Mouse (Mus musculus) kidney, adult 2 months (tissue): ENCODE results near the gene Glo1. TPM values are rescaled to one million over a fixed set of nuclear protein-coding genes. Genes with fewer than 3 reads are reported as not detected.
"Not testable (repeated sequence)": the region's sequence is repeated elsewhere in the genome, so short reads cannot be mapped to it uniquely, and the experiment has no call there.

Source experiments
- DNase-seq: peaks from one replicate; pipeline ENCODE4 v3.0.0; 2021
- H3K27ac ChIP-seq: fragments of 200-500 bp; 2 replicates; pipeline ENCODE4 v1.5.1; 2012; ENCODE audit warnings: low read depth, low read length, control low read depth, inconsistent platforms; ENCODE audit not compliant: insufficient read depth
- H3K27me3 ChIP-seq: fragments of 200-500 bp; replicated peaks from 2 replicates; pipeline ENCODE4 v1.6.1; 2012; ENCODE audit warnings: mild to moderate bottlenecking, moderate library complexity, low read length, inconsistent platforms; ENCODE audit not compliant: control insufficient read depth, insufficient read depth
- H3K36me3 ChIP-seq: fragments of 200-500 bp; 2 replicates; pipeline ENCODE4 v1.6.1; 2012; ENCODE audit warnings: mild to moderate bottlenecking, moderate library complexity, low read length, inconsistent platforms; ENCODE audit not compliant: control insufficient read depth, insufficient read depth
- H3K4me1 ChIP-seq: fragments of 200-500 bp; 2 replicates; pipeline ENCODE4 v1.6.1; 2011; ENCODE audit warnings: low read length; ENCODE audit not compliant: control insufficient read depth, insufficient read depth
- H3K4me3 ChIP-seq: fragments of 200-500 bp; 2 replicates; pipeline ENCODE4 v1.5.1; 2011; ENCODE audit warnings: mild to moderate bottlenecking, low read depth, low read length, control low read depth; ENCODE audit not compliant: insufficient read depth
- CTCF ChIP-seq: fragments of 200-500 bp; conservative IDR thresholded peaks from 2 replicates; pipeline ENCODE4 v1.5.1; 2011; ENCODE audit warnings: low read depth, mild to moderate bottlenecking, control low read depth, low read length, moderate library complexity, mixed read lengths; ENCODE audit not compliant: insufficient read depth, insufficient read length
- POLR2A ChIP-seq: fragments of 200-500 bp; IDR thresholded peaks from one replicate; pipeline ENCODE4 v1.6.1; 2011; ENCODE audit warnings: low read depth, low read length, control low read depth
- WGBS: fragments of 180-500 bp; shearing (Covaris S2); methylation state at CpG from one replicate; pipeline ENCODE4 v1.1.7; 2018; 5-methylcytosine and 5-hydroxymethylcytosine counted together
- polyA plus RNA-seq: library from polyadenylated mRNA; depleted of rRNA; stranded (reverse); fragments of >200 nt; gene quantifications from 2 replicates; pipeline ENCODE4 v1.2.3, GENCODE M21; 2012

Glo1 gene
- polyA plus RNA-seq, 1 experiment, result 89.0 TPM

GRCm38 (mm10) chr17:30635367-30635766 is 8.7 kb upstream of the Glo1 start:
- no peak overlapping the region for H3K4me3 ChIP-seq

DNA sequence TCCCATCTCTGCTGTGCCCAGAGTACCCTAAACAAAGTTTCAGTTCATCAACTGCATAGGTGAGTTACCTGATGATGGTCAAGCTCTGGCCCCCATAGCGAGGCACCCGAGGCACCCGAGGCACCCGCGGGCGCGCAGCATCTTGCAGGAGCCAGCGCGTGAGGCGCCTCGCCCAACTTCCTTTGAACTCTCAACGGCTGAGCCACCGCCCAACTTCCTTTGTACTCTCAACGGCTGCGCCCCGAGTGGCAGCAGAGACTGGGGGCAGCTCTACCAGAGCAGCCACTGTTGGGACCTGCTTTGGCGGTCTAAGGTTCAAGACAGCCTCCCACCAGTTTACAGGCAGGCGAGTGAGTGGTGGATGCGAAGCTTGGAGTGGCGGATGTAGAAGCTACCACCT is 2.5 kb downstream of the Glo1 start, which contains the start of gene Dnah8:
TSS of gene Dnah8 (plus strand) at position 223 of the 400 bp plus-strand sequence.
- DNase-seq, H3K4me3 ChIP-seq, H3K27ac ChIP-seq, H3K4me1 ChIP-seq, H3K27me3 ChIP-seq, H3K36me3 ChIP-seq: not testable (repeated sequence)
- WGBS, result no CpG with 5 or more reads among the region's 20 CpGs

More at GRCm38 (mm10) chr17:30635367-30635766, 8.7 kb upstream of the Glo1 start:
- H3K4me1 ChIP-seq, result no peaks in the 10 kb centered on the region
- H3K36me3 ChIP-seq, result no peaks in the 10 kb centered on the region
- H3K27me3 ChIP-seq, result no peaks in the 10 kb centered on the region
- no peak overlapping the region for H3K27ac ChIP-seq
- no peak for TF ChIP-seq CTCF
- no peak for TF ChIP-seq POLR2A
- 37% methylated on average over 16 of the region's 17 CpGs for WGBS
- DNase-seq, result no peak

DNA sequence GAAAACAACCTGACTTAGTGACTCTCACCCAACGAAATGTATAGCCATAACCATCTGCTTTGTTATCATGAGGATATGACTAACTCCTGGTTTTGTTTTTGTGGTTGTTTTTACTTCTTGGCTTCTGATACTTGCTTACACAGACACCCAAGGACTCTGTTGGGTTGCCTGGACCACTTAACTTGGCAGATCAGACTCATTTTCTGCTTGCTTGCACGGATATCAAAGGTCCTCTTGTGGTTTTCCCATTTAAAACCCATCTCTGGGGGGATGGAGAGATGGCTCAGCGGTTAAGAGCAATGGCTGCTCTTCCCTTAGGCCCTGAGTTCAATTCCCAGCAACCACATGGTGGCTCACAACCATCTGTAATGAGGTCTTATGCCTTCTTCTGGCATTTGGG is 3.5 kb downstream of the Glo1 start:
- WGBS, result 90% methylated on average over 3 of the region's 3 CpGs
- Histone ChIP-seq H3K27ac (no peak overlapping the region), H3K27me3 (no peaks in the 10 kb centered on the region), H3K4me3 (no peak overlapping the region), H3K36me3 (no peaks in the 10 kb centered on the region), H3K4me1 (peaks cover 8% of the 10 kb centered on the region; the same call in 1 of the 2 replicates)
- TF ChIP-seq POLR2A, result no peak
- TF ChIP-seq CTCF, result no peak
- DNase-seq, result no peak

GRCm38 (mm10) chr17:30621450-30621849 is 5.2 kb downstream of the Glo1 start:
- TF ChIP-seq CTCF (0 out of 2 replicates have a peak, but pooled peaks have one; percentile 10), POLR2A (no peak)
- Histone ChIP-seq H3K4me1 (peaks cover 8% of the 10 kb centered on the region; the same call in 1 of the 2 replicates), H3K4me3 (no peak overlapping the region), H3K27ac (no peak overlapping the region), H3K36me3 (no peaks in the 10 kb centered on the region), H3K27me3 (no peaks in the 10 kb centered on the region)
- DNase-seq, result no peak
- WGBS, result 76% methylated on average over 4 of the region's 4 CpGs

GRCm38 (mm10) chr17:30620548-30620947 is 6.1 kb downstream of the Glo1 start:
- 54% methylated on average over 2 of the region's 2 CpGs for WGBS
- no peak for TF ChIP-seq CTCF
- no peak for TF ChIP-seq POLR2A

GRCm38 (mm10) chr17:30619153-30619552 is 7.5 kb downstream of the Glo1 start:
- whole genome bisulfite sequencing, result 18% methylated on average over 2 of the region's 2 CpGs
- no peaks in the 10 kb centered on the region for H3K36me3 ChIP-seq
- H3K27ac ChIP-seq, result peak overlapping the region; percentile 5
- peak; percentile 36 for DNase-seq
- no peak overlapping the region for H3K4me3 ChIP-seq
- H3K27me3 ChIP-seq, result no peaks in the 10 kb centered on the region
- peaks cover 8% of the 10 kb centered on the region; the same call in 1 of the 2 replicates for H3K4me1 ChIP-seq
- TF ChIP-seq CTCF, result no peak
- no peak for TF ChIP-seq POLR2A

More at GRCm38 (mm10) chr17:30620548-30620947, 6.1 kb downstream of the Glo1 start:
- DNase-seq, result no peak
- Histone ChIP-seq H3K4me3 (no peak overlapping the region), H3K27me3 (no peaks in the 10 kb centered on the region), H3K36me3 (no peaks in the 10 kb centered on the region), H3K4me1 (peaks cover 8% of the 10 kb centered on the region; the same call in 1 of the 2 replicates), H3K27ac (no peak overlapping the region)

- Histone ChIP-seq H3K27me3 (no peaks in the 10 kb centered on the region), H3K36me3 (no peaks in the 10 kb centered on the region), H3K4me3 (no peak overlapping the region), H3K27ac (0 out of 2 replicates have a peak overlapping the region, but pooled peaks have one; percentile 5), H3K4me1 (peaks cover 8% of the 10 kb centered on the region; the same call in 1 of the 2 replicates)
- DNase-seq, result peak; percentile 81
- 36% methylated on average over 3 of the region's 3 CpGs for WGBS
- no peak for TF ChIP-seq CTCF
- TF ChIP-seq POLR2A, result no peak
Observed at GRCm38 (mm10) chr17:30618136-30618891, 8.4 kb downstream of the Glo1 start.
